Mouse (Mus musculus) lung, postnatal 25 days (tissue): ENCODE results near the gene Ipo13.

ENCODE experiments used
- DNase-seq: peaks from one replicate; pipeline ENCODE4 v3.0.0; 2022; ENCODE audit warnings: low spot score

The Ipo13 gene

DNA sequence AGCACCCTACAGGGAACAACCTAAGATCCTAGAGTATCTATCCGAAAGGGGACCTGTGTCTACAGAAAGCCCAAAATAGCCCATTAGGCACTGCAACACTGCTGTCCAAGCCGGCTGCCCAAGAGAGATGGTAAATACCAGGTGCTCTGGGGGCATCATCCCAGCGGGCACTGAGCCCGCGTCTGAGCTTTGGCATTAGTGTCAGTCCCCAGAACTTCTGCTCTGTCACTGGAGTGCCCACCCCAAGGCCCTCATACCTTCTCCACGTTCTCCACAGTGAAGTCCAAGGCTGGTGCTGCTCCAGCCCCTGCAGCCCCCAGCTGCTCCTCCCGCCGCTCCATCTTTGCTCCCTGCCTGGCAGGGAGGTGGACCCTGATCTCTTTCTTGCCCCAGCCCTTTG is 768 bp downstream of the Ipo13 start:
- DNase-seq = no peak

GRCm38 (mm10) chr4:117913421-117913820 is 1.4 kb downstream of the Ipo13 start:
- peak; percentile 69 for DNase-seq

GRCm38 (mm10) chr4:117912685-117913273 is 2.0 kb downstream of the Ipo13 start:
- no peak for DNase-seq

DNA sequence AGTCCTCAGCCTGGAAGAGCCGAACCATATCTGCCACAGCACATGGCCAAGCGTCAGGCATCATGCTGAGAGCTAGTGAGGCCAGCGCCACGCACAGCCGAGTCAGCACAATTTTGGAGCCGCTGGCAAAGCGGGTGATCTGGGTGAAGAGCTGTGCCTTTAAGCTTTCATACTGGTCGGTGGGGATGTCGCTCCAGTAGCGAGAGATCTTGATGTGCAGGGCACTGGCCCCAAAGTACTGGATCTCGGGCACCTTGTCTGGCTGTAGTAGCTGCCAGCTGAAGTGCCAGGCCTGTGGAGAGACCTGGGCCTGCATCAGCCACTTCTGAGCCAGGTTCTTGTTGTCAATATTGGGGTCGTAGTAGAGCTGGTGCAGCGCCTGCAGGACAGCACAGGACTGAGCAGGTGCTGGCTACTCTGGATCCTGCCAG is 2.7 kb downstream of the Ipo13 start:
- DNase-seq = no peak

DNA sequence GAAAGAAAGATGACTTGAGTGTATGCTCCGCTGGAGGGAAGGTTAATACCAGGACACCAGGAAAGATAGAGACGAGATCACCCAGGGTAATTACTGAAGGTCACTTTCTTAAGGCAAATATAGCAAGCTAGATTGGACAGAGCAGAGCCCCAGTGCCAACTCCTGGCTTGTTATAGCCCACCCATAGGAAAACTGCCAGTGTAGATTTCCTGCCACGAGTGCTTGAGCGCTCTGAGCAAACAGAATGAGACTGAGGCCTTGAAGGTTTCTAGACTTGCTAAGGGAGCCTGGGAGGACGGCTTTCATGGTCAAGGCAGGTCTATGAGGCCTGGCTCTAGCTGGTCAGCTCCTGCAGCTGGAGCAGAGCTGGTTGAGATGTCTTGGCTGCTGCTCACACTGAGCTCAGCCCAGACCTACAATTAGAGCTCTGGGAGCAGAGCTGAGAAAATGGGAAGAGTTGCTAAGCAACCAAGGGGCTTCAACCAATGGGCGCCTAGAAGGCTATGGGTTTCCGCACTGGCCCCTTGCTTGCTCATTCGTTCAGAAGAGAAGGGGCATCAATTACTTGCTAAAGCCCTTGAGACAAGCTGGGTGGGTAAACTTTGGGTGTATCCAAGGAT is 5.9 kb downstream of the Ipo13 start:
- DNase-seq = no peak

GRCm38 (mm10) chr4:117906196-117906595 is 8.6 kb downstream of the Ipo13 start:
- DNase-seq = peak; percentile 88

DNA sequence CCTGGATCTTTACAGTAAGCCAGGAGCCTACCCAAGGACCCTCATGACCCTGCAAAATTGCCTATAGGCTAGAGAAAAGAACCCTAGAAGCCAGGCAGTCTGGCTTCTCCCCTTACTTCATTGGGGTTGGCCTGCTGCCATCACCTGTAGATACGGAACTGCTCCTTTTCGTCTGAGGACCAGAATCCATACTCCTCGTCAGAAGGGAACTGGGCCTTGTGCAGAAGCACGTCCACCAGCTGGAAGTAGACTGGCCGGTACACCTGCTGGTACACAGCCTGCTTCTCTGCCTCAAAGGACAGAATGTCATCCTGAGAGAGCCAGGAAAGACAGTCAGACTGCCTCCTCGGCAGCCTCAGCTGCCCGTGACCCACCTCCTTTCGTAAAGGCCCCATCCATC is 10.0 kb downstream of the Ipo13 start:
- DNase-seq = no peak

DNA sequence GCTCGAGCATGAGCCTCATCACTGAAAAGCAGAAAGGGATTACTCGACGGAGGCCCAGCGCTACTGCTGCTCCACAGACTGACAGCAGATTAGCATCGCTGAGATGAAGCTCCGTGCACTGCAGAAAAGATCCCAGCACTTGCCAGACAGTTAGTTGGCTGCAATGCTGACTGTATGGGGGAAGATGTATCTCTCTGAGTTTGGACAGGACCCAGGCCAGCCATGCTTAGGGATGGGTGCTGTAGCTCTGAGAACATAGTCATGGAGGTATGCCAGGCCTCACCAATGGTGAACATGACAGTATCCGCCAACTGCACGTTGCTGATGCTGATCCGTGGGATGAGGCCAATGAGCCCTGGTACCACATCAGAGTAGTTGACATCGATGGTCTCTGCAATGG is 10.7 kb downstream of the Ipo13 start:
- no peak for DNase-seq

GRCm38 (mm10) chr4:117898111-117898510 is 16.7 kb downstream of the Ipo13 start:
- peak; percentile 71 for DNase-seq

DNA sequence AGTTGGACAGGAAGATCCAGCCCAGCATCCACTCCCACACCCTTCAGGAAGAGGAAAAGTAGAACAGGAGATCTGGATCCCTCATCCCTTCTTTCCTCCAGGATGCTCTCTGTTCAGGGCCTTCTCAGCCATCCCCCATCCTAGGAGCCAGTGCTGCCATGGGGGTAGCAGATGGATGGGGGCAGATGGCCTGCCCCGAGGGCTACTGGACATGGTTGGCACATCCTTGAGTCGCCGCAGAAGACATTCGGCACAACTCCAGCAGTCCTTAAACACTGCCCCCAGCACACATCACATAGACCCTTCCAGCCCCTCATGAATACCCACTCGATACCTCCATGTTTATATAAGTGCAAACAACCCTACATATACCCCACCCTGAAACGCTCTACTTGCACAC is 18.8 kb downstream of the Ipo13 start:
- no peak for DNase-seq

- no peak for DNase-seq
Observed at GRCm38 (mm10) chr4:117895339-117895738, 19.5 kb downstream of the Ipo13 start.

DNA sequence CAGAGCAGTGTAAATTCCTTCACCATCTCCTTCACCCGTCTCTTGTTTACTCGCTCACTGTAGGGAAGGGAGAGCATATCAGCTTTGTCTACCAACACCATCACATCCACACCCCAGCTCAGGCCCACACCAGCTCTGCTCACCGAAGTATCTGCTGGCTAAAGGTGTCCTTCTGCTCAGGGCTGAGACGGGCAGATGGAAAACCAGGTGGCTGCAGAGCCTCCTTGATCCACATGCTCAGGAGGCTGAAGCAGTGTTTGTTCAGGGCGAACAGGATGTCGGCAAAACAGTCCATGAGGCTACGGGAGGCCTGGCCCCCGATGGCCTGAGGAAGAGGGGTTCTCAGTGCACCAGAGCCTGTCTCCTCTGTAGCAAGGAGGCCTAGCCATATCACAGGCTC is 20.2 kb downstream of the Ipo13 start:
- no peak for DNase-seq

DNA sequence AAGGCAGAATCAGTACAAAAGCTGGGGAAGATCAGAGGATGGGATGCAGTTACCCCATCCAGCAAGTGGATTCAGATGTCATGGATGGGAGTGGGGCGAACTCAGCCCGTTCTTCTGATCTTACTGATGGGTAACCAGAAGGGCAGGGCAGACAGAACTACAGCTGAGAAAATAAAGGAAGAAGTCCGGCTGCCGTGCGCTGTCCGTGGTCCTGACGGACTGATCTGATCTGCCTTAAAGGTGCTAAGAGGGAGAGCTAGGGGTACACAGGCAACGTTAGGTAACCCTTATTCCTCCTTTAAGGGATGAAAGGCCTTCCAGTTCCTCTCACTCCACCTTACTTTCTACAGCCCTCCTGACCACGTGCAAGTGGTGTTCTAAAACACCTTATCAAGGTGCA is 21.4 kb downstream of the Ipo13 start:
- DNase-seq = no peak

DNA sequence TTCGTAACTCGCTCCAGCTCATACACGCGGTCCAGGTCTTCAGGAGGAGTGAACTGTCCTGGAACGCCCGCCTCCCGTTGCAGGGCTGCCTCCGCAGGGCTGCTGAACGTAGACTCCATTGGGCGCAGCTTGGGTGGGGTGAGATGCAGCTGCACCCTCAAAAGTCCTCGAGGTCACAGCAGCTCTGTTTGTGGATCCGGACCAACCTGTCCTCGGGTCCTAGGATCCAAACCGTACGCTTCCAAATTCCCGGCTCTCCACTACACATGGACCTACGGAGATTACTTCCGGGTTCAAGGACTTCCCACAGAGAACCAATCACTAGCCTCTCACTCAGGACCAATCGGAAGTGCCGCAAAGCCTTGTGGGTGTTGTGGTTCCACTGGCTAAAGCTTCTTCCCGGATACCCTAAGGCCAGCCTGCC is 23.0 kb downstream of the Ipo13 start, which contains the start of gene Dph2:
Gene Dph2, minus strand, starts transcription at position 295 of the 424 bp plus-strand sequence.
- DNase-seq = peak; percentile 93

DNA sequence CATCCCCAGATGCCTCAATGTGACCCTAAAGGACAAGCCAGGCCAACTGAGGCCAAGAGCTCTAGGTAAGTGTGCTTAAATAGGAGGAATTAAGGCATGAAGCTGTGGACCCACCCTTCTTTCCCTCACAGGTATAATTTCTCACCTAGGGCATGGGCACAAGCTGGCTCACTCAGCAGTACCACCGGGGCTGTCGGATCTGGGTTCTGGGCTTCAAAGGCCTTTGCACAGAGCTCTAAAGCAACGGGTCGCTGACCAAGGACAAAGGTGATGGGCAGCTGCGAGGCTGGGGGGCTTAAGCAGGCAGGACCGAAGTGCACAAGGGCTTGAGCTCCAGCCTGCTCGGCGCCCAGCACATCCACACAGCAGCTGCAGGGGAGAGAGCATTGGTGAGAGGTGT is 24.0 kb downstream of the Ipo13 start:
- DNase-seq = no peak

DNA sequence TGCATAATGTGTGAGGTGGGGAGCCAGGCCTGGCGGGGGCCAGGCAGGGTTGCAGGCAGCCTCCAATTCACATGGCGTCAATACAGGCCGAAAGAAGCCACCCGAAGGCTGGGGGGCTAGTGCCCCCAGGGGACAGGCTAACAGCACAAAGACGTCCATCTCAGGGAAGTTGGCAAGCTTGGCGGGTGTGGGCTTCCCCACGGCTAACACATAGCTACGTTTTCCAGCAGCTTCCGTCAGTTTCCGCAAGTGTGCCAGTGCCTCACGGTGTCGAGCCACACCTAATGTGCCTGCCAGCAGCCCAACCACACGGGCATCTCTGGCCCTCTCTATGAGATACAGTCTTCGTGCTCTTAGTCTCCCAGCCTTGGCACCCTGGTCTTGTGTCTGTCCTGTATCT is 24.8 kb downstream of the Ipo13 start:
- DNase-seq = no peak

DNA sequence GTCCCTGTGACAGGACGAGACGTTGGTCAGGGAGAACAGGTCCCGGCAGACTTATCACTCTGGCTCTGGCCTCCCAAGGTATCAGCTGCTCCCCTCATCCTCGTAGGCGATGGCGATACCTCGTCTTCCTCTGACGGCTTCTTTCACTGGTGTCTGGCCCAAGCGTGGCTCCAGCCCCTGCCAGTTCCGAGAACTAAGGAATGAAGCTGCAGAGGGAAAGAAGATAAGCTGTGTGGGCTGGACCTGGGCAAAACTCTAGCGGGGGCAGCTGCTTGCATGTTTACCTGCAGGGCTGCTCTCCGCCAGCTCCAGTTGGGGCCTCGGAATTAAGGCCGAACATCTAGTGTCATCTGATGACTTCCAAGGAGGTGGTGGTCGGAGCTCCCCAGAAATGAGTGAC is 25.3 kb downstream of the Ipo13 start:
- no peak for DNase-seq

GRCm38 (mm10) chr4:117887920-117888319 is 26.9 kb downstream of the Ipo13 start:
- DNase-seq = no peak

DNA sequence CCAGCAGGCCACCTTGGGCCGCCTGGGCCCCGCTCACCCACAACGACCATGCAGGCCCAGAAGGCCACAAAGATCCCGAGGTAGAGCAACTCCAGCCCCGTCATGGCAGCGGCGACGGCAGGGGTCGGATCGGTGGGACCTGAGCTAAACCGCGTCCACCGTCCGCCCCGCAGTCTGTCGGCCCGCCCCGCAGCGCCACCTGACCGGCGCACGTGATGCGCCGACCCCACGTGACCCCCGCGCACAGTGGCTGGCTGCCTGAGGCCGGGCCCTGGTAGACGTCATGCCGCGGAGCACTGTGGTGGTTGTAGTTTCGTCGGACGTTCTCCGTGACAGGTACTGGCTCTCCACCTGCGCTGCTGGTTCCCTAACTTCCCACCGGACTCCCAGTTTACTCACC is 27.7 kb downstream of the Ipo13 start, which contains the start of gene Atp6v0b:
Gene Atp6v0b, minus strand, starts transcription at position 201 of the 400 bp plus-strand sequence.
- peak; percentile 95 for DNase-seq

DNA sequence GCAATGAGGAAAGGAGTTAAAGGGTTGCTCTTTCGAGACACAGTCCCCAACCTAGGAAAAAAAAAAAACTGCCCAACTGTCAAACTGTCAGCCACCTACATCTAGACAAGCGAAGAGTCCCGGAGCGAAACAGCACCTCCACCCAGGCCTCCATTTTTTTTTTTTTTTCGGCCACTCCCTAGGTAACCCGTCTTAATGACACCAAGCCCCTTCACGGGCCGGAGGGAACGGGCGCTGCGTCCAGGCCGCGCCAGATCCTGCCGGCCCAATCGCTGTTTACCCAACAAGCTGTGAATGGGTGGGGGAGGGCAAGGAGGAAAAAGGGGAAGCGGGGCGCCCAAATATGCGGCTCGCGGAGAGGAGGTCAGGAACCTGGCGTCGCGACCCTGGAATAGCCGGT is 28.2 kb downstream of the Ipo13 start:
- DNase-seq = no peak

DNA sequence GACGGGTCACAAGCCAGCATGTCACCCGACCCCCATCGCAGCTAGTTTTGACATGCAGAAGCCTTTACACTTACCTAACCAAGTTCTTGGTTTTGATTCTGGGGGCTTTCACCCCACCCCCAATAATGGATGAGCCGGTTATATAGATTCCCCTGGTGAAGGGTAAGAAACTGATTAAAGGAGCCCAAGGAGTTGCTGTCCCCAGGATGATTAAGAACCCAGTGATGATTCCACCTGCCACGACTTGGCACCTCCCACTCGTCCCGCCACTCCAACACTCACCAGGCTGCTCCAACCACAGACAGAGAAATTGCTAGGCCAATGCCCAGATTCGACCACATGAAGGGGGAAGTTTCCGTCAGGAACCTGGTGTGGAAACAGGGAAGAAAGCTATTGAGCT is 28.8 kb downstream of the Ipo13 start:
- no peak for DNase-seq

DNA sequence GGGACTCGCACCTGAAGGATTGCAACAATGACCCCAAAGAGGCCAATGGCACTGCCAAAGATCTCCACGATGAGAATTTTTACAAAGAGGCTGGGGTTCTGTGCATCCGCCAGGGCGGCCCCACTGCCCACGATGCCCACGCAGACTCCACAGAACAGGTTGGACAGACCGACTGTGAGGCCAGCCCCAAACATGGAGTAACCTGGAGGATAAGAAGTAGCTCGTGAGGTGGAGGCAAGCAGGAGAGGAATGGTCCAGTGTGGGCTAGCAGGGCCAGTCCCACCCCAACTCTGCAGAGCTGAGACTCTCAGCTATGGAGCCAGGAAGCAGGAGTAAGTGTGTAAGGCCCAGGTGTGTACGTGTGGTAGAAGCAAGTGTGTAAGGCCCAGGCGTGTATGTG is 29.7 kb downstream of the Ipo13 start:
- no peak for DNase-seq

- DNase-seq = no peak
Observed at GRCm38 (mm10) chr4:117884146-117884545, 30.7 kb downstream of the Ipo13 start.
